Mouse (Mus musculus) layer of hippocampus, adult 18-20 months (tissue): ENCODE data around the gene Gm14410. TPM values are rescaled to one million over a fixed set of nuclear protein-coding genes. Genes with fewer than 3 reads are reported as not detected.
"Not testable (repeated sequence)": the region's sequence is repeated elsewhere in the genome, so short reads cannot be mapped to it uniquely, and the experiment has no call there.

Source experiments
- DNase-seq, 2 experiments: peaks; one replicate each; pipeline ENCODE4 v3.0.0; 2022; ENCODE audit warnings: low spot score in 2 of 2
- long read RNA-seq: library from polyadenylated mRNA; stranded (forward); transcript quantifications from one replicate; pipeline ENCODE4 v2.0.0, GENCODE M21; 2021
- total RNA-seq, 2 experiments: library from RNA; stranded (reverse); gene quantifications; 2 replicates each; pipeline ENCODE4 v1.2.3; 2021

Gene Gm14410
- total RNA-seq: 10 to 100 TPM; 45.8 to 50.8 TPM
- long read RNA-seq, transcript Gm14410-201 (4 exons, 912 nt): major isoform, 17 of 25 reads
- long read RNA-seq, partial matches to known transcripts: 0 of 25 reads
- long read RNA-seq, other reads (novel, unspliced or antisense): 8 of 25 reads

DNA sequence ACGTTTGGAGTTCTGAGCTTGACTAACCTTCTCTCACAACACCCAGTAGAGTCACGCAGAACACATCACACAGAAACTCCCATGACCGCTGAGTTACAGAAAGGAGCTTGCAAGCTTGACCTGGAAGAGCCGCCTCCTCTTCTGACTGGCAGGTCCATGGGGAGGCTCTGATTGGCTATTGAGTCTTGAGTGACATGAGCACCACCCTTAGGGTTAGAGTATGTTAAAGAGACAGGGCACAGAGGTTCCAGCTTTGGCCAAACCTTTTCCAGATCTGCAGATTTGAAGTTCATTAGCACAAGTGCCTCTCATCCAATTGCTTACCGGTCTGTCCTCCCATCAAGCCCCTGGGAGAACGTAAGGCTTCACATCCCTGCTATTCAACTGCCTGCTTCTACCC is at the start of gene Gm14410:
Gm14410 (minus strand) TSS at position 81 of the 400 bp plus-strand sequence.
- DNase-seq: peak; percentile 80 to 88

GRCm38 (mm10) chr2:177247449-177247848 is 41.2 kb upstream of the Gm14410 start:
- not testable (repeated sequence) for DNase-seq

DNA sequence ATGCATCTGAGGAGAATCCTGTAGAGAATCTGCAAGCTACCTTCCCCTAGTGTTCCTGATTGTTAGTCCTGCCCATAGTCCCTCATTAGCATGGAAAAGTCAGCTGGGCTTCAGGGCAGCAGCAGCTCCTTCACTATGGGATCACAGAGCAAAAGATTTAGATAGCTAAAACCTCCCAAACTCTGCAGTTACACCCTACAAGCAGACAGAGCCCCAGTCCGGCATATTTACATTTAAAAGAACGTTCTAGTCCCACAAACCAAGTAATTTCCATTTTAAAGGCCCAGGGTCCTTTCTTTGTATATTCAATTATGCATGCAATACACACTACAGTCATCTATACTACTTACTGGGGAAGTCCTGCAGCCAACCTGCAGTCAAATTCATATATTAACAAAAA is 24.2 kb upstream of the Gm14410 start:
- not testable (repeated sequence) for DNase-seq

DNA sequence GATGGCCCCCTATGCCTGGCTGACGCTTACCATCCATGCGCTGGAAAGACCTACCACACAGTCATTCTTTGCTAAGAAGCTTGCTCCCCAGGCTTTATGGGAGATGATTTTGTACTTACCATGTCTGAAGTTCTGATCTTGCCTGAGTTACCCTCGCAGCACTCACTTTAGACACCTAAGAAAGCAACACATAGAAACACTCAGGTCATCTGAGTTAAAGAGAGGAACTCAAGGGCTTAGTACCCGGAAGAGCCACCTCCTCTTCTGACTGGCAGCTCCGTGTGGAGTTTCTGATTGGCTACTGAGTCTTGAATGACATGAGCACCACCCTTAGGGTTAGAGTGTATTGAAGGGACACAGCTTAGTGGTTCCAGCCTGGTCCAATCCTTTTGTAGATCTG is 33.5 kb downstream of the Gm14410 start:
- not testable (repeated sequence) for DNase-seq

Other genes with a start within 250 kb of the Gm14410 start
- 10 to 100 TPM; 70.5 to 71.6 TPM for gene Gm14419, start 205.5 kb downstream of the Gm14410 start, total RNA-seq
- 1 to 10 TPM; 1.4 to 1.9 TPM for gene Gm14401, start 132.1 kb downstream of the Gm14410 start, total RNA-seq
- 1 to 10 TPM; 2.0 to 3.3 TPM for gene Gm14409, start 60.6 kb upstream of the Gm14410 start, total RNA-seq
- 1 to 10 TPM; 4.4 to 5.8 TPM for gene Gm14412, start 117.9 kb upstream of the Gm14410 start, total RNA-seq
- gene Gm14418, start 191.9 kb upstream of the Gm14410 start, total RNA-seq: 10 to 100 TPM; 34.9 to 42.3 TPM